Mouse (Mus musculus): Measurements from ENCODE around the gene Lamtor1. TPM values are rescaled to one million over a fixed set of nuclear protein-coding genes. Genes with fewer than 3 reads are reported as not detected.

The Lamtor1 gene
- polyA plus RNA-seq, 1 experiment from 2014 or later: 82.5 TPM

Small RNA genes within 50 kb of the gene (microRNA-seq; reads per million reads assigned to microRNA genes)
- not detected for gene Gm22655

Other genes with a start within 250 kb of the Lamtor1 start
- 31.9 and 34.6 TPM in 2 replicates for gene Clpb, start 242.3 kb upstream of the Lamtor1 start, polyA plus RNA-seq (2016; fragmentation: Nextera tagmentation; extraction: Ambion mirVana)
- gene Phox2a, start 87.6 kb upstream of the Lamtor1 start, polyA plus RNA-seq (2016; fragmentation: Nextera tagmentation; extraction: Ambion mirVana): 0.07 and 0.08 TPM in 2 replicates
- gene Inppl1, start 67.7 kb upstream of the Lamtor1 start, polyA plus RNA-seq (2016; fragmentation: Nextera tagmentation; extraction: Ambion mirVana): 6.9 and 7.4 TPM in 2 replicates
- 3.0 and 3.2 TPM in 2 replicates for gene Folr2, start 48.7 kb upstream of the Lamtor1 start, polyA plus RNA-seq (2016; fragmentation: Nextera tagmentation; extraction: Ambion mirVana)
- 72.0 and 82.2 TPM in 2 replicates for gene Anapc15, start 42.2 kb upstream of the Lamtor1 start, polyA plus RNA-seq (2016; fragmentation: Nextera tagmentation; extraction: Ambion mirVana)
- 0.50 and 0.70 TPM in 2 replicates for gene Folr1, start 35.1 kb upstream of the Lamtor1 start, polyA plus RNA-seq (2016; fragmentation: Nextera tagmentation; extraction: Ambion mirVana)
- 0.14 and 0.30 TPM in 2 replicates for gene Tomt, start 455 bp downstream of the Lamtor1 start, polyA plus RNA-seq (2016; fragmentation: Nextera tagmentation; extraction: Ambion mirVana)
- 2.8 and 3.6 TPM in 2 replicates for gene Lrrc51, start 28.0 kb downstream of the Lamtor1 start, polyA plus RNA-seq (2016; fragmentation: Nextera tagmentation; extraction: Ambion mirVana)
- gene Numa1, start 28.2 kb downstream of the Lamtor1 start, polyA plus RNA-seq (2016; fragmentation: Nextera tagmentation; extraction: Ambion mirVana): 48.7 and 53.0 TPM in 2 replicates
- 4.5 and 4.9 TPM in 2 replicates for gene Il18bp, start 112.8 kb downstream of the Lamtor1 start, polyA plus RNA-seq (2016; fragmentation: Nextera tagmentation; extraction: Ambion mirVana)
- gene Rnf121, start 159.6 kb downstream of the Lamtor1 start, polyA plus RNA-seq (2016; fragmentation: Nextera tagmentation; extraction: Ambion mirVana): 12.7 and 13.4 TPM in 2 replicates
- gene Xndc1, start 159.6 kb downstream of the Lamtor1 start, polyA plus RNA-seq (2016; fragmentation: Nextera tagmentation; extraction: Ambion mirVana): 20.2 and 21.0 TPM in 2 replicates
- gene Xntrpc, start 159.8 kb downstream of the Lamtor1 start, polyA plus RNA-seq (2016; fragmentation: Nextera tagmentation; extraction: Ambion mirVana): 0.33 and 0.41 TPM in 2 replicates
- gene Trpc2, start 177.2 kb downstream of the Lamtor1 start, polyA plus RNA-seq (2016; fragmentation: Nextera tagmentation; extraction: Ambion mirVana): not detected in 2 replicates
- 0.12 and 0.42 TPM in 2 replicates for gene Art1, start 195.8 kb downstream of the Lamtor1 start, polyA plus RNA-seq (2016; fragmentation: Nextera tagmentation; extraction: Ambion mirVana)
- gene Art5, start 203.6 kb downstream of the Lamtor1 start, polyA plus RNA-seq (2016; fragmentation: Nextera tagmentation; extraction: Ambion mirVana): 0.18 and 0.36 TPM in 2 replicates
- not detected in 2 replicates for gene Chrna10, start 210.9 kb downstream of the Lamtor1 start, polyA plus RNA-seq (2016; fragmentation: Nextera tagmentation; extraction: Ambion mirVana)